Mouse (Mus musculus): Measurements from ENCODE around the gene Ptger1. TPM values are rescaled to one million over a fixed set of nuclear protein-coding genes. Genes with fewer than 3 reads are reported as not detected.

Gene Ptger1
- total RNA-seq, 2 experiments from 2014 or later: 0.95 to 1.1 TPM

Other genes with a start within 250 kb of the Ptger1 start
- 100 to 1,000 TPM; 266 to 271 TPM for gene Scoc, start 208.3 kb upstream of the Ptger1 start, total RNA-seq (2021)
- not detected for gene Olfr370, start 130.9 kb upstream of the Ptger1 start, total RNA-seq (2021)
- gene Ndufb7, start 100.0 kb upstream of the Ptger1 start, total RNA-seq (2021): 100 to 1,000 TPM; 120 to 136 TPM
- 100 to 1,000 TPM; 610 to 661 TPM for gene Tecr, start 58.7 kb upstream of the Ptger1 start, total RNA-seq (2021)
- gene Dnajb1, start 58.5 kb upstream of the Ptger1 start, total RNA-seq (2021): 10 to 100 TPM; 35.3 to 35.9 TPM
- 10 to 100 TPM; 74.7 to 77.4 TPM for gene Gipc1, start 14.0 kb upstream of the Ptger1 start, total RNA-seq (2021)
- gene Pkn1, start 32.5 kb downstream of the Ptger1 start, total RNA-seq (2021): 100 to 1,000 TPM in 1 of 2 experiments, 10 to 100 TPM in 1; 98.7 to 107 TPM
- 10 to 100 TPM; 39.1 to 39.7 TPM for gene Ddx39, start 48.5 kb downstream of the Ptger1 start, total RNA-seq (2021)
- 10 to 100 TPM in 1 of 2 experiments, 1 to 10 TPM in 1; 9.4 to 11.5 TPM for gene Adgre5, start 74.6 kb downstream of the Ptger1 start, total RNA-seq (2021)
- gene Adgrl1, start 233.4 kb downstream of the Ptger1 start, total RNA-seq (2021): 100 to 1,000 TPM; 398 to 418 TPM

All from left cerebral cortex, postnatal 4 days (tissue).